Mouse (Mus musculus) left cerebral cortex, postnatal 14 days (tissue): ENCODE measurements around the gene Tubb1. TPM values are rescaled to one million over a fixed set of nuclear protein-coding genes. Genes with fewer than 3 reads are reported as not detected.

Experiments used
- DNase-seq, 2 experiments: peaks; one replicate each; pipeline ENCODE4 v3.0.0; 2021 to 2022; ENCODE audit warnings: low spot score in 2 of 2, mixed read lengths in 1 of 2
- intact Hi-C: fragments of 180-260 bp; cut with DNase I; formaldehyde crosslinking; loops from one replicate; pipeline ENCODE4 v1.15.1; 2025
- long read RNA-seq, 2 experiments: library from polyadenylated mRNA; stranded (forward); transcript quantifications; one replicate each; pipeline ENCODE4 v2.0.0; 2021
- total RNA-seq, 2 experiments: library from RNA; stranded (reverse); gene quantifications; 2 replicates each; pipeline ENCODE4 v1.2.3; 2021

Gene Tubb1
- under 1 TPM in 1 of 2 experiments, not detected in 1; 0.24 TPM for total RNA-seq
- long read RNA-seq, experiment 1 = 0 reads
- long read RNA-seq, experiment 2 = 0 reads

DNA sequence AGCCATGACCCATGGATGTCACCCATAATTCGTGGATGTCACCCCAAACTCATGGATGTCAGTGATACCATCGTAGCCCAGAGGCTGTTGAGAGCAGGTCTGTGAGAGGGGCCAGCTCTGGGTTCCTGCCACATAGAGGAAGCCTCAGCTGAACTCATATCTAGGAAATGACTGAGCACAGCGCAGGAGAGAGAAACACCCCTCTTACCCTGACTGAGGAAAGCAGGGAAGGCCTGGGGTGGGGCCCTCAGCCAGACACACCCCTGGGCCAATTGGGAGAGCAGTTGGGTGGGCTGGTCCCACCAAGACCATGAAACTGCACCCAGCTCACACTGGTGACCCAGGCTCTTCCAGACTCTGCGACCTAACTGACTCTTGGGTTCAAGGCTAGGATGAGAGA is at the start of gene Tubb1:
TSS of gene Tubb1 (plus strand) at position 343 of the 400 bp plus-strand sequence.
- DNase-seq = no peak
- intact Hi-C loops = no loop called here

DNA sequence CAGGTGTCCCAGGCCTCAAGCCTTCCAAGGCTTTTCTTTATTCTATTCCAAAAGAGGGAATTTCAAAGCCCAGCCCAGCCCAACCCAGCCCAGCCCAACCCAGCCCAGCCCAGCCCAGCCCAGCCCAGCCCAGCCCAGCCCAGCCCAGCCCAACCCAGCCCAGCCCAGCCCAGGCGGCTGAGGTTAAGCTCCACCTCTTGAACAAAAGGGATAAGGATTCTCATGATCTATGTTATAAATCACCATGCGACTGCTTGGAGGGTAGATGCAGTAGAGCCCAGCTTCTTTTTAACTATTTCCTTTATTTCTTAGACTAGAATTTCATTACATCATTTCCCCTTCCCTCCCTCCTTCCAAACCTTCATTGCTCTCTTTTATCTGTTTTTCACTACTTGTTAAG is 40.3 kb upstream of the Tubb1 start:
- intact Hi-C loops = no loop called here
- DNase-seq = no peak

DNA sequence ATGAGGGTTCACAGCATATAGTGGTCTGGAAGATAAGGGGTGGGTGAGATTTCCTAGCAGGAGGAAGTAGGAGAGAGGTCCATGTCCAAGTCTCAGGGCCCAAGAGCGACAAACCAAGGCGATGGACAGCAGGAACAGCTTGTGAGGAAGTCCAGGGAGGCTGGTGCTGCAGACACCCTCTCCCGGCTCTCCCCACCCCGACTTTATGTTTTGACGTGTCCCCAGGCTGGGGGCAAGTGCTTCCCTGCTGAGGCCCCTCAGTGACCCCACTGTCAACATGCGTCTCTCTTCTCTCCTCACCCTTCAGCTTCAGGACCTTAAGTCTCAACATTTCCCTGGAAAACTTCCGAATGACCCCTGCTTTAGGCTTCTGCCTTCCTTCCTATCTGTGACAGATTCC is 37.4 kb upstream of the Tubb1 start:
- intact Hi-C loops = no loop called here
- DNase-seq = no peak

DNA sequence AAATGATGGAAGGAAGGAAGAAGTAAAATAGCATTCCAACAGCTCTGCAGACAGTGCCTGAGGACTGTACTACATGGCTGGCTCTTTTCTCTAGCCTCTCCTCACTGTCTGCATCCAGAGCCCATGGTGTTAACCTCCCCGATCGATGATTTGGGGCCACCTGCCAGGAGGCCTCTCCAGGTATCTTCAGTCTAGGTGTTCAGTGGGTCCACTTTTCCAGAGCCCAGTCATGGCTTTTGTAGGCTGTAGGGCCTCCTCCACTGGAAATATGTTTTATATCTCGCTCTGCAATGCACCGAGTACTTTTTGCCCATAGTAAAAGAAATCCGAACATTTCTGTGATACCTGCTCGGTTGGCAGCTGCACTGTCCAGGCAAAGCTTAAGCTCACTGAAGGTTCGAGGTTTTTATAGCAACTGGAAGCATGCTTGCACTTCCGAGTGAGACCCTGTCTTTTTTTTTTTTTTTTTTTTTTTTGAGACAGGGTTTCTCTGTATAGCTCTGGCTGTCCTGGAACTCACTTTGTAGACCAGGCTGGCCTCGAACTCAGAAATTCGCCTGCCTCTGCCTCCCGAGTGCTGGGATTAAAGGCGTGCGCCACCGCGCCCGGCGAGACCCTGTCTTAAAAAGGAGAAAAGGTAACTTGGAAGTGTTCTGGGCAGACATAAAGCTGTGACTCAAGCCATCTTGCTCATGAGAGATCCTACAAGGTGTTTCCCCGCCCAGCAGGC is 35.3 kb upstream of the Tubb1 start:
- DNase-seq = no peak
- intact Hi-C loops = loop anchor here (5.0 kb wide), 1 partner anchor 73 kb away; no protein-coding TSS in a partner anchor

DNA sequence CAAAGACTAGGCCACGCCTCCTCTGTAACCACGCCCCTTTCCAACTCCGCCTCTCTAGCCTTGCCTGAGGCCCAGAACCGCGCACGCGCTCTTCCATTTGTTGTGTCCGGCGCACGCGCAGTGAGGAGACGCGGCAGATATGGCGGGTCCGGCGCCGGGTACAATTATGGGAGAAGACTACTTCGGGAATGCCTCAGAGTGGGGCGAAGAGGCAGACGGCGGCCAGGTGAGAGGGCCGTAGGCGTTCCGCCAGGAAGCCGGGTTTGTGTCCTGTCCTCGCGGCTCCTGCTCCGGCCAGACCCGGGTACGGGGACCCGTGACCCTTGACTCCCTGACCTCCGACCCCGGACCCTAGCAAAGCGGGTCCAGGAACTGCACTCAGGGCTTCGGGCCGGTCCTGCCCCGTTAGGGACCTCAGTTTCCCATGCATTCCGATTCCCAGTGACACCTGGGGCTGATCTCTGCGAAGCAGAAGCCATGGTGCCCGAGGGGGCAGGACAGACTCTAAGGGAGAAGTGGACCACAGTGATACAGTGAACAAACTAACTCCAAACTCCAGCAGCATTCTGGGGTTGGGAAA is 34.7 kb upstream of the Tubb1 start, which contains the start of gene Nelfcd:
TSS of gene Nelfcd (plus strand) at position 74 of the 580 bp plus-strand sequence.
- DNase-seq = peak; percentile 94 to 95
- intact Hi-C loops = loop anchor here (5.0 kb wide), 1 partner anchor 74 kb away; no protein-coding TSS in a partner anchor

DNA sequence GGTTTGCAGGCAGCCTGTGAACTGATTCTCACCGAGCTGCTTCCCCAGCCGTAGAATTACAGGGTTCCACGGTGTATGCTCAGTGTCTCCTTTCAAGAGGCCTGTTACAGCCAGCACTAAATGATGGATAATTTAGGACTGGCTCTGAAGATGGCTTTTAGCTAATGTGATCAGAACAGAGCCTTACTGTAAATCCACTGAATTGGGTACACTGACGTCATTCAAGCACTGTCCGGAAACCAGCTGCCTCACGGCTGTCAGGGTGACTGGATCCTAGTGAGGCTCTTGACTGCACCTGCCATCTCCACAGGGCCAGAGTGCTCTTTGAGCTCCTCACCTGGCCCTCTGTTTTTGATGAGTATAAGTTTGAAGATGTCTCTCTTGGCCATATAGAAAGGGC is 29.4 kb upstream of the Tubb1 start:
- intact Hi-C loops = no loop called here
- DNase-seq = no peak

DNA sequence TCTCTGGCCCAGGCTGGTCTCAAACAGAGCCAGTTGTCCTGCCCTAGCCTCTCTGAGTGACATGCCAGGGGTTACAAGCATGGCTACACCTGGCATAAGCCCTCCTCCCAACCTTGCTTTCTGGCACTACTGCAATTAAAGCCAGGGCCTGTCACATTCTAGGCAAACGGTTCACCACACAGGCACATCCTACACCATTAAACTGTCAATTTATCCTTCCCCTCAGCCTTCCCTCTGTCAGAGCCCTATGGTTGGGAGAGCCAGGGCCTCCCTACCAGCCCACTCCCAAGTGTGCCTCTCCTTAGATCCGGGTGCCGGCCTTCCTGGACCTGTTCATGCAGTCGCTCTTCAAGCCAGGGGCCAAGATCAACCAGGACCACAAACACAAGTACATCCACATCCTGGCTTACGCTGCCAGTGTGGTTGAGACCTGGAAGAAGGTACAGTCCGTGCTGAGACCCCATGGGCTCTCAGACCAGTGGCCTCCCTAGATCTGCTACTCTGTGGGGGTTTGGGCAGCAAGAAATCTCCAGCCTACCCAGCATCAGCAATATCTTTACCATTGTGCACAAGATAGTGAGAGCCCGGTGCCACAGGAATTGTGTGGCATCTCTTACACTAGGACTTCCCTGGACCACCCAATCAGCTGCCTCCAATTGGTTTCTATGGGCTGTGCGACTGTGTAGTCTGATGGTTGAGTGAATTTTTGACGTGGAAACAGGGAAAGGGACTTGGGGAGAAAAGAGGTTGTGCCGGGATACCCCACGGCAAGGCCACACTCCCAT is 26.0 kb upstream of the Tubb1 start:
- no peak for DNase-seq
- intact Hi-C loops = no loop called here

DNA sequence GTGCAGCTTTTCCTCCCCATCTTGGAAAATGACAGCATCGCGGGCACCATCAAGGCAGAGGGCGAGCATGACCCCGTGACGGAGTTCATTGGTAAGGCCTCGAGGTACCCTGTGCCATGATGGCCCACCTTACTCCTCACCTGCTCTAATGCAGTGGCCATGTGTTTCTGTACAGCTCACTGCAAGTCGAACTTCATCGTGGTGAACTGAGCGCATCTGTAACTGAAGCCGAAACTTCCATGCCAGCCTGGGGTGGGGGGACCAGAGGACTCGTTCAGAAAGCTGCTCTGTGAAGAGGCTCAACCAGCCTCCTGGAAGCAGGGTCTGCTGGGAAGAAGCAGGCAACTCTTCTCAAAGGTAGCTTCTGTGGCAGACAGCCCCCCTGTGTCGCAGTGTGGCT is 23.6 kb upstream of the Tubb1 start:
- intact Hi-C loops = no loop called here
- DNase-seq = no peak

DNA sequence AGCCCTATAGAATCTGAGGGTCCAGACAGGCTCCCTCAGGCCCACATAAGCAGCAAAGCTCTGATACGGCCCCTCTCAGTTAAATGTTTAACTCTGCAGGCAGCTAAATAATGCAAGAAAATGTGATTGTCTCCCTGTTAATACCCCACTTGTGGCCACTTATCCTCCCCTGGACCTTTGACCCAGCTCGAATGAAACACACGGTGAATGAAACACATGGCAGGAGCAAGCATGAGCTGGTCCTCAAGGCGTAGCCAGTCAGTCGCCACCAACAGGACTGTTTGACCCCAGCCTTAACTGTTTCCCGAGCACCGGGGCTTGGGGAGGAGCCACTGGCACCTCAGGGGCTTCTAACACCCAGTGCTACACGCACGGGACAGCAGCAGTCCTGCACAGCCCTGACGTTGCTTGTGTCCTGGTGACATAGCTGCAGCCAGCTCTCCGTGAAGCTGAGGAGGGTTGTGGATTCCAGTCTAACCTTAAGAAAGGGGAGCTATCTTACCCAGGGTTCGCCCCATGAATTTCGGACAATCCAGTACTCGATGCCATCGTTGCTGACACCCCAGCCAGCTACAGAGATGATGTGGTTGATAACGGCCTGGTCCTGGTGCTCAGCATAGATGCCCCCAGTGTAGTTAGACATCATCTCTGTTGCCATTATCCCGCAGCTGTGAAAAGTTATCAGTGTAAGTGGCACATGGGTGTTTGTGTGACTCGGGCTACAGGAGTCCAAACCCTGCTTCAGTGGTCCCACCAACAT is 22.2 kb upstream of the Tubb1 start:
- intact Hi-C loops = no loop called here
- no peak for DNase-seq

DNA sequence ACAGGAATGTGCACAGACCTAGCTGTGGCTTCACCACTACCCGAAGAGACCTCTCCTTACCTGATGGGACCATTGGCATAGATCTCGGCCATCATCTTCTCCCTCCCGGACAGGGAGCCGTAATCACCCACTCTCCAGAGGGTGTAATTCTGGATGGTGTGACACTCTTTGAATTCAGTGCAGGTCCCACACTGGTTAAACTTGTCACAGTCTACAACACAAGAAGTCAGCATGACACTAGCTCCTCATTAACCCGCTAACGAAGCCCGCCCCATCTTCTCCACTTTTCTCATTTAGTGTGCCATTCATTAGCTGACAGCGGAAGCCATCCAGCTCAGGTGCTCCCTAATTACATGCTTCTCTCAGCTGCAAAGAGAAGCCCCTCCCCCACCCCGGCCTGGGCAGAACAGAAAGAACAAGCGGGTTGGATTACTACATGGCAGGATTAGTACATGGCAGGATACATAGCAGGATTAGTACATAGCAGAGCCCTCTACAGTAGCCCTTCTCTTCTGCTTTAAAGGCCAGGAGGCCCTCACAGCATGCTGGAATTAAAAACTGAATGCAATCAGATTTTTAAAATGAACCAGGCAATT is 21.4 kb upstream of the Tubb1 start:
- intact Hi-C loops = no loop called here
- no peak for DNase-seq

DNA sequence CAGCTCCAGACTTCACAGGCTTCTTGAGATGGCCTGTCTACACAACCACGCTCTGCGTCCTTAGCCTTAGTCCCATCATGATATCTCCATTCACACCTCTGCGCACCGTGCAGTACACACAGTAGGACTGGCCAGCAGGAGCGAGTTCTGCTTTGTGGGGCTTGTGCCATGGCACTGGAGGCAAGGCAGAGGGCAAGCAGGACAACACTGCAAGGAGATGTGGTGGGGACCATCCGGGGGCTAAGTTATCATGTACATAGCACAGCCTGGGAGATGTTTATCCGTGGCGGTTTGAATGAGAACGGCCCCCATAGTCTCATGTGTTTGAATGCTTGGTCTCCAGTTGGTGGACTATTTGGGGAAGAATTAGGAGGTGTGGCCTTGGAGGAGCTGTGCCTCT is 15.6 kb upstream of the Tubb1 start:
- intact Hi-C loops = no loop called here
- DNase-seq = no peak

DNA sequence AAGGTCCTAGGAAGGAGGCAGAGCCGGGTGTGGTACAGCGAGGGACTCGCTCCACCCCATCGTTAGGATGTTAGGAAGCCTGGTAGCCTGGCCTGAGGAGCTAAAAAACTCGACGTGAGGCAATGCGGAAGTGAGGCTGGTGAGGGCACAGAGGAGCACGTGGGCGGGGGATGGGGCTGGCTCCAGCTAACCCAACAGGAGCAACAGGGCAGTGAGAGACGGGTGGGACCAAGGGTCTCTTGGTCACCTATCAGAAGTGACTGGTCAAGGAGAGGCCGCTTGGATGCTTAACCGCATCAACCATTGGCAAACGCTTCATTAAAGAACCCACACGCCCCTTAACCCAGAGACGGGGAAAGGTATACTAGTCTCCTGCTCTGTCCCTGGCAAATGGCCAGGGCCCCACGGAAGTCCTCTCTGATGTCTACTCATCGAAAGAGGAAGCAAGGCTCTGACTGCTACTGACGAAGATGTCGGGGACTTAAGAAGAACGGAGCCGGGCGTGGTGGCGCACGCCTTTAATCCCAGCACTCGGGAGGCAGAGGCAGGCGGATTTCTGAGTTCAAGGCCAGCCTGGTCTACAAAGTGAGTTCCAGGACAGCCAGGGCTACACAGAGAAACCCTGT is 14.3 kb upstream of the Tubb1 start:
- DNase-seq = peak in 1 of 2 experiments; percentile 23
- intact Hi-C loops = no loop called here

DNA sequence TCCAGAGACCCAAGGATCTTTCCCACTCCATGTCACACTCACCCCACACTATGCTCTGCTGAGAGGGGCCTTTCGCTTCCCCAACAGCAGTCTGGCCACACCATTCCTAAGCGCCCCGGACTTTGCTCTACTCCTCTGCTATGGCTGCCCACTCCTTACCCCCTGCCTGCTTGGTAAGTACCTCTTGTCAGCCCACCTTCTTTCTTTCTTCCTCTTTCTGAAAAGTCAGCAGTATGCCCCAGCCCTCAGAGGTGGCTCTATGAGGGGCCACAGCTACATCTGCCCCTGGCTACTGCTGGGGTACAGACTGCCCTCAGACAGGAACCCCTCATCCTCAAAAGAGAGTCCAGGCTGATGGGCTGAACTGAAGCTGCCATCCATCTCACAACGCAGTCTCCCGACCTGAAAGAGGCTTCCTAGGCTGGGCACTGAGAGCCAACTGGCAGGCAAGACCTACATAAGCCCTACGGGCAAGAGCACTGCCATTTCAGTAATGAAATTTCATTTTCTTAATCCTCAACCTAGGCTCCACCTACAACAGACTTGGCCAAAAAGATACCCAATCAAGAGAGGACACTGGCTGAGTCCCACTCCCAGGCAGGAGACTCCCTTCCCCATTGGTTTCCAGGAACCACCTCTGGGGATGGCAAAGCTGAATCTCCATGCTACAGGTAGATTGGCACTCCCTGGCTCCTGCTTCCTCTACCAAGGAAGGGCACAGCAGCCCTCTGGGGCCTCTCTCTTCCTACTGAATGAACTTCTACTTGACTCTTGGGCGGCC is 13.4 kb upstream of the Tubb1 start:
- intact Hi-C loops = no loop called here
- no peak for DNase-seq

DNA sequence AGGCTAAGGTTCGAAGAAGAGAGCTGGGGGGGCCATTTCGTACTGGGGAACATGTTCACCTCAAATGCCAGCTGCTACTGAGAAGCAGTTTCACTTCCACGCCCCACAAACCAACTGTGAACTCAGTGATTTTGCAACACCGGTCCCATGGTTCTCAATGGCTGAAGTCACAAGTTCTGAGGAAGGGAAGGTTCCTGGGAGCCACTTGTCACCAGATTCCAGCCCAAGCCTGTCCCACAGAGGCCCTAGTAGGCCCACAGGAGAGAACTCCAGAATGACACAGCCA is 12.9 kb upstream of the Tubb1 start:
- intact Hi-C loops = no loop called here

DNA sequence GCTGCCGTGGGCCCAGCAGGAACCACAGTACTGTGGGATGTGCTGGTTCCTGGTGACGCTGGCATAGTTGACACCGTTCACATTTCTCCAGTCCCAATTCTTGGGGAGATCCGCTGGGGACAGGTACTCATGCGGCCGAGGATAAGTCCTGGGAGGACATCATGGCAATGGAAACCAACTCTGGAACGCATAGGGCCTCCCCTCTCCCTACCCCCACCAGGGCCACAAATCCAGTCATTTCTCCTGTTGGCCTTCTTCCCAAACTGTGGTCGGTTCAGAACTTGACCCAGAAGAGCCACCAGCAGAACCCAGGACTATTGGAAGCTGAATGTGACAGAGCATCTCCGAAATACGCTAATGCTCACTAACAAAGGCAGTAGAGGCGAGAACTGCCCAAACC is 12.3 kb upstream of the Tubb1 start:
- intact Hi-C loops = no loop called here

More for the DNA sequence above, 12.9 kb upstream of the Tubb1 start:
- DNase-seq = peak; percentile 24 to 41

DNA sequence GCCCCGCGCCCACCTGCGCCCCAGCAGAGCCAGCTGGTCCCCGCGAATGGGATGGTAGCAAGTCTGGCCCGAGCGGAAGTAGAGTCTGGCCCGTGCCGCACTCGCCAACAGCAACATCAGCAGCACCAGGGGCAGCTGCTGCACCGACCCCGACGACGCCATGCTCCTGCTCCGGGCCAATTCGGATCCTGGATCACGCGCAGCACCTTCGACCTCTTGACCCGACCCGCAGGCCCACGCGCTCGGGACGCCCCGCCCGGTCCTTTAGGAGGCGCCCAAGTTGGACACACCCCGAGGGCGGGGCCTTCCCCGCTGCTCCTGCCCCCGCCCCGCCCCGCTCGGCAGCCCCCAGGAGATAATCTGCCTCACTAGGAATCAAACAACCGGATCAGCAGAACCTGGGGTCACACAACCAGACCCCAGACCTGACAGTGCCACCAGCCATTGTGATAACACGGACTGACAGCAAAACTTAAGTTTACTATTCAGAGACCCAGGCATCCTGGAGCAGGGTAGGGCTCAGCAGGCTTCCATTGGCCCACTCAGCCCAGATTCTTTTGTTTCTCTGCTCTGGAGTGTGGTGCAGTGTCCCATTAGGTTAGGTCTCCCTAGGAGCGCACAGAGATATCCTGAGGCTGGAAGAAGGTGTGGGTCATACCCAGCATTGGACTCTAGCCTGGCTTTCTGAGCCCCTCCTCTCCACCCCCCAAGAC is 11.6 kb upstream of the Tubb1 start, which contains the start of gene Ctsz:
TSS of gene Ctsz (minus strand) at position 303 of the 713 bp plus-strand sequence.
- intact Hi-C loops = no loop called here
- peak in 1 of 2 experiments; percentile 31 for DNase-seq

More for the DNA sequence above, 12.3 kb upstream of the Tubb1 start:
- no peak for DNase-seq

DNA sequence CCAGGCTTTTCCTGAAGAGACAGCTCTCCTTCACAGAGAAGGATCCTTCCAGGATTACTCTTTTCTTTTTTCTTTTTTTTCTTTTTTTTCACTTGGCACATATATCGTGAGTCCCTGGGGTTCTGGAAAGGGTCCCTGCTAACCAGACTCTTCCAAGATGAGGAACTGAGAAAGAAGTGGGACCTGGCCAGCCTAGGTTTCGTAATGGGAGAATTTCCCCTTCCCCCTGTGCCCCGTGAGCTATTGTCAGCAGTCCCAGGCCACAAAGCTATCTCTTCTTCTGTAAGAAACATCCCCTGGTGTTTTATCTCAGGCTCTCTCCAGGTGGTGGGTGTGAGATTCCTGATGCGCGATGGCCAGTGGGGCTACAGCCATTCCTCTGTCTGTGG is 11.1 kb upstream of the Tubb1 start:
- DNase-seq = no peak
- intact Hi-C loops = no loop called here

DNA sequence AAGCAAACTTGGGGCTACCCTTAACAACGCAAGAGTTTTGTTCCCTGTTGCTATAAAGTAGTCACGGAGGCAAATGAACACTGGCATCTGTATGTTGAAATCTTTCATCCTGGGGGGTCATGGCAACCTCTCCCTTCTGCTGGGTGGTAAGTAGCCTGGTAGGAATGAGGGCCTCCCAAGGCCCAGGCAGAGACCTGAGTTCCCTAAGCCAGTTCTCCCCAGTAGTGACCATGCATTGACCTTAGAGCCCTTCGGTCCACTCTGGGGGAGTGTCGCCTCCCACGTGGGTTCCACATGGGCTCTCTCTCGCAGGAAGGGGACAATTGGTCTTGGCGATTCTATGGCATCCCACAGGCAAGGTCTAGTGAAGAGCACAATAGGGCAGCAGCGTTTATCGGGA is 10.5 kb upstream of the Tubb1 start:
- DNase-seq = no peak
- intact Hi-C loops = no loop called here
